Mouse (Mus musculus) intestine, embryonic 14.5 days (tissue): ENCODE data around the gene Ostm1. TPM values are rescaled to one million over a fixed set of nuclear protein-coding genes. Genes with fewer than 3 reads are reported as not detected.

Experiments
- ATAC-seq: fragments of 200-750 bp; cut with Nextera tagmentation; replicated peaks from 2 replicates; pipeline ENCODE4 v1.8.0; 2017; ENCODE audit warnings: low read depth, moderate number of reproducible peaks, moderate TSS enrichment, moderate library complexity; ENCODE audit not compliant: low FRiP score, low TSS enrichment
- DNase-seq: peaks from one replicate; pipeline ENCODE4 v3.0.0-alpha.2; 2018; ENCODE audit warnings: low spot score
- H3K27ac ChIP-seq: fragments of 300-500 bp; sonication (generic); 2 replicates; pipeline ENCODE4 v1.5.1; 2014; ENCODE audit warnings: low read depth, mild to moderate bottlenecking, control low read depth
- H3K27me3 ChIP-seq: fragments of 300-500 bp; sonication (generic); replicated peaks from 2 replicates; pipeline ENCODE4 v1.6.1; 2014; ENCODE audit warnings: low read length, control low read depth; ENCODE audit not compliant: control insufficient read depth, insufficient read depth
- H3K36me3 ChIP-seq: fragments of 300-500 bp; sonication (generic); 2 replicates; pipeline ENCODE4 v1.6.1; 2014; ENCODE audit warnings: low read length, control low read depth; ENCODE audit not compliant: control insufficient read depth, insufficient read depth
- H3K4me1 ChIP-seq: fragments of 300-500 bp; sonication (generic); replicated peaks from 2 replicates; pipeline ENCODE4 v1.6.1; 2014; ENCODE audit warnings: low read length, control low read depth, mixed read lengths; ENCODE audit not compliant: control insufficient read depth, insufficient read depth
- H3K4me2 ChIP-seq: fragments of 300-500 bp; sonication (generic); 2 replicates; pipeline ENCODE4 v1.6.1; 2014; ENCODE audit warnings: low read length
- H3K4me3 ChIP-seq: fragments of 300-500 bp; sonication (generic); 2 replicates; pipeline ENCODE4 v1.5.1; 2014; ENCODE audit warnings: low read depth, low read length, control low read depth, mixed read lengths
- H3K9ac ChIP-seq: fragments of 300-500 bp; sonication (generic); 2 replicates; pipeline ENCODE4 v1.6.1; 2014; ENCODE audit warnings: mild to moderate bottlenecking, low read length
- H3K9me3 ChIP-seq: fragments of 300-500 bp; sonication (generic); 2 replicates; pipeline ENCODE4 v1.6.1; 2016; ENCODE audit warnings: low read length, control low read depth; ENCODE audit not compliant: control insufficient read depth
- WGBS: fragments of 180-500 bp; shearing (Covaris S2); extraction: QIAGEN DNeasy Blood & Tissue Kit; methylation state at CpG from one replicate; pipeline ENCODE4 v1.1.7; 2014; 5-methylcytosine and 5-hydroxymethylcytosine counted together
- polyA plus RNA-seq: library from polyadenylated mRNA; unstranded; fragments of >200 nt; fragmentation: Nextera tagmentation; extraction: Ambion mirVana; gene quantifications from 2 replicates; pipeline ENCODE4 v1.2.1, GENCODE M21; 2014

Ostm1 gene
- polyA plus RNA-seq, 1 experiment from 2014 or later: 13.0 TPM

GRCm38 (mm10) chr10:42589505-42589904 lies 5.9 kb downstream of the Ostm1 start:
- Histone ChIP-seq H3K36me3 (no peaks in the 10 kb centered on the region), H3K4me1 (no peaks in the 10 kb centered on the region), H3K27me3 (peaks cover 97% of the 10 kb centered on the region), H3K4me2 (no peak overlapping the region), H3K9ac (no peak overlapping the region), H3K9me3 (peaks cover 4% of the 10 kb centered on the region; the same call in 1 of the 2 replicates), H3K4me3 (no peak overlapping the region), H3K27ac (no peak overlapping the region)
- no peak for DNase-seq
- 3% methylated on average over 5 of the region's 5 CpGs for WGBS
- ATAC-seq: no peak

DNA sequence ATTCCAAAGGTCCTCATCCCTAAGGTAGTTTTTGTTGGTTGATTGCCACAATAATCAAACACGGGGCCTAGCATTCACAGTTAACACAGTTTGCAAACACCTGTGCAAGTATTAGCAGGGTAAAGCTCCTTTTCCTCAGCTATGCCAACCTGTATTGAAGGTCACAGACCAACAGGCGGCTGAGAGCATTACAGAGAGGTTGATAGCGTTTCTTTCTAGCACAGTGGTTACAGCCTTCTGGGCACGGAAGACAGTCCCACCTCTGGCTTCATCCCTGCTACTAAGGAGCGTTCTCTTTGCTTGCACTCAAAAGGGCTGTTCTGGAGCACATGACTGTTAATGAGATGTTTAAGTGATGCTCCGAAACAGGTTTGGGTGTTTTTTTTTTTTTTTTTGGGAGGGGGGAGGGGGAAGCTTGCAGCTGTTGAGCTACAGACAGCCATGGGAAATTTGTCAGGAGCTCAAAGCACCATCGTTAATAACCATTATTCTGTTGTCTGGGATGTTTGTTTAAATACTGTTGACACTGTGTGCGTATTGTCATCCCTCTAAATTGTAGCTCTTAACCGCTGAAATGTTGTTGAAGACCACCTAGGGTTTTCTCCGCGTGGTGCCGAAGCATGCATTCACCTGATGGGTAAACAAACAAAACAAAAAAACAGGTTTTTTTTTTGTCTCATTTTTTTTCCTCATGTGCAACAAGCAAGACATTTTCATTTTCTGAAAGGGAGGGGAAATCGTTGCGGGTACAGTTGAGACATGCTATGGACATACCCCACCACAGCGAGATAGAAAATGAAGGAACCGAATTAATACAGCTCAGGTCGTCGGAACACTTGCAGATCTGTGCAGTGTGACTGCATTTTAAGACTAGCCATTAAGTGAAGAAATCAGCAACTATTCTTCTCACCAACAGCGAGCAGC lies 6.9 kb downstream of the Ostm1 start:
- no peak overlapping the region for H3K27ac ChIP-seq
- H3K27me3 ChIP-seq: peaks cover 97% of the 10 kb centered on the region
- no peak overlapping the region for H3K9ac ChIP-seq
- DNase-seq (no peak), ATAC-seq (no peak)
- no peak overlapping the region for H3K4me2 ChIP-seq
- no peaks in the 10 kb centered on the region for H3K36me3 ChIP-seq
- no peaks in the 10 kb centered on the region for H3K4me1 ChIP-seq
- peaks cover 4% of the 10 kb centered on the region; the same call in 1 of the 2 replicates for H3K9me3 ChIP-seq
- 1% methylated on average over 19 of the region's 19 CpGs for WGBS
- no peak overlapping the region for H3K4me3 ChIP-seq

DNA sequence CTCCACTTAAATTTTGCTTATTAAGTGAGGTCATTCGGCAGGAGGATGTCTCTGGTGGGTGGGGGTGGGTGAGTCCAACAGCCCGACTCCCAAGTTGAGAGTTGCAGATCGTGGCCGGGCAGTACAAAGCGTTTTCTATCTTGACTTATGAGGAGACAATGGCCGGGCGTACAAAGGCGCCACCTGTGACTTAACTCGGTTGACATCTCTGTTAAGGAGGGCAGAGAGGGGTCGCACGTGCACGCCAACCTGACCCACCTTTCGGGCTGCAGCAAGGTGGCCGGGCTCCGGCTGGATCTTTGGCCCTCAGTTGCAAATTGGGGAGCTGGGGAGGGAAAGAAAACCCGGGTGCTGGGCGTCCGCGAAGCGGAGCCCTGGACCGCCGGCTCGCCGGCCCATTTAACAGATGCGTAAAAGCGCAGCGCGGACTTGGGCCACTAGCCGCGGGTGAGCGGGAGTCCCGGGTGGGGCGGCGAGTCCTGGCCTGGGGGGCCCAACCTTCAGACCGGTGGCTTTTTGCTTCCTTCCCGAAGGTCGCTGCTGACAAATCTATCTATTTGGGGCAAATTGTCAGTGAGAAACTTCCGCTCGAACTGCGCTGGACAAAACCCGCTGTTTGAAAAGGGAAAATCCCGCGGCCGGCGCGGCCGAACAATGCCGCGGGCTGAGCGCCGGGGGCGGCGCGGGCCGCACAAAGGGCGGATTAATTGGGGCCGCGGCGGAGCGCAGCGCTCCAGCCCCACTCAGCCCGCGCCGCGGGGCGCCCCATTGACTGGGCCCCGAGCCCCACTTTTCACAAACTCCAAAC lies 7.8 kb downstream of the Ostm1 start:
- H3K36me3 ChIP-seq: no peaks in the 10 kb centered on the region
- H3K4me3 ChIP-seq: peak overlapping the region; percentile 22
- H3K4me2 ChIP-seq: peak overlapping the region; percentile 42
- H3K9ac ChIP-seq: no peak overlapping the region
- peaks cover 97% of the 10 kb centered on the region for H3K27me3 ChIP-seq
- no peaks in the 10 kb centered on the region for H3K4me1 ChIP-seq
- DNase-seq: no peak
- H3K9me3 ChIP-seq: peaks cover 2% of the 10 kb centered on the region; the same call in 1 of the 2 replicates
- no peak for ATAC-seq
- H3K27ac ChIP-seq: no peak overlapping the region
- WGBS: under 1% methylated on average over 67 of the region's 67 CpGs

DNA sequence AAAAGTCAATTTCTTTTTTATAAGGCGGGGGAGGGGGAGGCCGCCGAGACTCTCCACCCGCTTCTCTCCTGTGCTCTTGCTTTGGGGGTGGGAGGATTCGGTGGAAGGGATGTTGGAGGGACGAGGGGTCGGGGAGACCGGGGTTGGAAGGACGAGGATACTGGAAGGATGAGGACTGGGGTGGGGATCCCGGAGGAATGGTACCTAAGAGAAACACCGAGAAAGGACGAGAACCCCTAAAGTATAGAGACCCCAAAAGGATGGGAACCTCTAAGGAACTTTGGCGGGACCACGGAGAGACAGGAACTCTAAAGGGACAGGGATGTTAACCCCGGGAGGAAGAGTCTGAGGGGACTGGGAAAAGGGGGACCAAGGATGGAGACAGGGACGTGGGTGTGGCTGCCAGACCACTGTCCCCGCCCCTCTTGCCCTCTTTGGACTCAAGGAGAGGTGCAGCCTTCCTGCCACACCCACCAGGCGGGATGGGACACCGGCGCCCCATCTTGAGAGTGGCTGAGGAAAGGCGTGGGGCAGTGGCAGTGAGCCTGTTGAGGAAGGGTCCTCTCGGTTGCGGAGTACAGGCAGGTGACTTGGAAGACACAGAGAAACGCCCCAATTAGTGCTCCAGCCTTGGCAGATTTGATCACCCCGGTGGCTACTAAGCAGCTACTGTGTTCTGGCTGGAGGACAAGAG lies 8.5 kb downstream of the Ostm1 start:
- peak overlapping the region; percentile 42 for H3K4me2 ChIP-seq
- DNase-seq (no peak), ATAC-seq (no peak)
- no peaks in the 10 kb centered on the region for H3K4me1 ChIP-seq
- H3K27ac ChIP-seq: no peak overlapping the region
- no peaks in the 10 kb centered on the region for H3K36me3 ChIP-seq
- WGBS: 1% methylated on average over 25 of the region's 25 CpGs
- H3K27me3 ChIP-seq: peaks cover 95% of the 10 kb centered on the region
- H3K9me3 ChIP-seq: no peaks in the 10 kb centered on the region
- no peak overlapping the region for H3K9ac ChIP-seq
- H3K4me3 ChIP-seq: peak overlapping the region; percentile 22

- H3K27ac ChIP-seq: no peak overlapping the region
- no peak for ATAC-seq
- H3K4me3 ChIP-seq: no peak overlapping the region
- peaks cover 94% of the 10 kb centered on the region for H3K27me3 ChIP-seq
- no peaks in the 10 kb centered on the region for H3K9me3 ChIP-seq
- H3K4me2 ChIP-seq: no peak overlapping the region
- WGBS: 5% methylated on average over 7 of the region's 7 CpGs
- no peak for DNase-seq
- no peaks in the 10 kb centered on the region for H3K4me1 ChIP-seq
- no peak overlapping the region for H3K9ac ChIP-seq
- no peaks in the 10 kb centered on the region for H3K36me3 ChIP-seq
These were observed 9.6 kb downstream of the Ostm1 start for GRCm38 (mm10) chr10:42593201-42593600.

DNA sequence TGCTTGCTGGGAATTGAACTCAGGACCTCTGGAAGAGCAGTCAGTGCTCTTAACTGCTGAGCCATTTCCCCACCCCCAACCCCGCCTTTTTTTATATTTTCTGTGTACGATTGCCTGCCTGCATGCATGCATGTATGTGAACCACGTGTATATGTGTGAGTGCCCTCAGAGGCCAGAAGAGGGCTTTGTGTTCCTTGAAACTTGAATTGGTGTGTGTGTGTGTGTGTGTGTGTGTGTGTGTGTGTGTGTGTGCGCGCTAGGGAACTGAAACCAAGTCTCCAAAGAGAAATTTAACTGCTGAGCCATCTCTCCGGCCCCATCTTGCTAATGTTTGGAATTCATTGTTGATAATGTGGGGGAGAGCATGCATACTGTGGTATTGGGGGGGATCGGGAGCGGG lies 15.0 kb downstream of the Ostm1 start:
- Histone ChIP-seq H3K27me3 (peaks cover 50% of the 10 kb centered on the region), H3K9ac (no peak overlapping the region), H3K4me2 (no peak overlapping the region), H3K27ac (no peak overlapping the region), H3K36me3 (no peaks in the 10 kb centered on the region), H3K9me3 (no peaks in the 10 kb centered on the region), H3K4me1 (no peaks in the 10 kb centered on the region), H3K4me3 (no peak overlapping the region)
- ATAC-seq: no peak
- 81% methylated on average over 8 of the region's 8 CpGs for WGBS
- DNase-seq: no peak

DNA sequence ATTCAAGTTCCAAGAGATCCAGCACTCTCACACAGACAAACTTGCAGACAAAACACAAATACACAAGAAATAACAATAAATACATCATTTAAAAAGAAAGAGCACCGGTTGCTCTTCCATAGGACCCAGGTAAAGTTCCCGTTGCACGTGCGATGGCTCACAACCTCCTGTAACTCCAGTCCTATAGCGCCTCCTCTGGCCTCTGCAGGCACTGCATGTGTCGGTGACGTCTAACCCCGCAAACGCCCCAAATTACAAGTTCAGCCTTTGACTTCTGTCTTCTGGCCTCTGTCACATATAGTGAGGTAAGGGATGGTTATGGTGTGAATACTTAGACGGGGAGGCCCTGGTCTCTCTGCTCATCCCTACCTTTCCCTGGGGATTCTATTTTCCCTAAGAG lies 17.9 kb downstream of the Ostm1 start:
- Histone ChIP-seq H3K4me2 (no peak overlapping the region), H3K27me3 (peaks cover 22% of the 10 kb centered on the region), H3K4me3 (no peak overlapping the region), H3K27ac (no peak overlapping the region), H3K36me3 (no peaks in the 10 kb centered on the region), H3K9ac (no peak overlapping the region), H3K4me1 (no peaks in the 10 kb centered on the region), H3K9me3 (peaks cover 5% of the 10 kb centered on the region)
- 21% methylated on average over 10 of the region's 10 CpGs for WGBS
- no peak for DNase-seq
- no peak for ATAC-seq

- peaks cover 16% of the 10 kb centered on the region; the same call in 1 of the 2 replicates for H3K27me3 ChIP-seq
- H3K4me2 ChIP-seq: no peak overlapping the region
- H3K4me3 ChIP-seq: no peak overlapping the region
- no peak overlapping the region for H3K27ac ChIP-seq
- H3K4me1 ChIP-seq: no peaks in the 10 kb centered on the region
- WGBS: 67% methylated on average over 2 of the region's 2 CpGs
- DNase-seq (no peak), ATAC-seq (no peak)
- peaks cover 12% of the 10 kb centered on the region for H3K9me3 ChIP-seq
- no peak overlapping the region for H3K9ac ChIP-seq
- no peaks in the 10 kb centered on the region for H3K36me3 ChIP-seq
These were observed 21.3 kb downstream of the Ostm1 start for GRCm38 (mm10) chr10:42604874-42605273.
